Mouse (Mus musculus) midbrain, postnatal 0 days (tissue): Measurements from ENCODE around the gene Slc35f4. TPM values are rescaled to one million over a fixed set of nuclear protein-coding genes. Genes with fewer than 3 reads are reported as not detected.
"Not testable (repeated sequence)": the region's sequence is repeated elsewhere in the genome, so short reads cannot be mapped to it uniquely, and the experiment has no call there.

Experiments used
- ATAC-seq: fragments of 200-750 bp; cut with Nextera tagmentation; 2 replicates; pipeline ENCODE4 v1.8.0; 2017; ENCODE audit warnings: moderate number of reproducible peaks, mild to moderate bottlenecking, moderate TSS enrichment, moderate library complexity; ENCODE audit not compliant: low FRiP score
- DNase-seq: peaks from one replicate; pipeline ENCODE4 v3.0.0-alpha.2; 2015; ENCODE audit warnings: low spot score
- H3K27ac ChIP-seq: fragments of 300-500 bp; sonication (generic); 2 replicates; pipeline ENCODE4 v1.5.1; 2014; ENCODE audit warnings: low read depth, mild to moderate bottlenecking, low read length, mixed read lengths
- H3K27me3 ChIP-seq: fragments of 300-500 bp; sonication (generic); 2 replicates; pipeline ENCODE4 v1.6.1; 2014; ENCODE audit warnings: low read length, control low read depth, mixed read lengths; ENCODE audit not compliant: insufficient read depth
- H3K36me3 ChIP-seq: fragments of 300-500 bp; sonication (generic); 2 replicates; pipeline ENCODE4 v1.6.1; 2014; ENCODE audit warnings: low read length, control low read depth, mixed read lengths; ENCODE audit not compliant: insufficient read depth
- H3K4me1 ChIP-seq: fragments of 300-500 bp; sonication (generic); 2 replicates; pipeline ENCODE4 v1.6.1; 2014; ENCODE audit warnings: mild to moderate bottlenecking, control low read depth, antibody characterized with exemption, low read length, mixed read lengths; ENCODE audit not compliant: insufficient read depth
- H3K4me2 ChIP-seq: fragments of 300-500 bp; sonication (generic); 2 replicates; pipeline ENCODE4 v1.6.1; 2014; ENCODE audit warnings: low read depth, mild to moderate bottlenecking, low read length, mixed read lengths; ENCODE audit not compliant: poor library complexity, severe bottlenecking
- H3K4me3 ChIP-seq: fragments of 300-500 bp; sonication (generic); 2 replicates; pipeline ENCODE4 v1.5.1; 2014; ENCODE audit warnings: low read depth, mild to moderate bottlenecking, low read length, moderate library complexity
- H3K9ac ChIP-seq: fragments of 300-500 bp; sonication (generic); replicated peaks from 2 replicates; pipeline ENCODE4 v1.6.1; 2014; ENCODE audit warnings: mild to moderate bottlenecking, low read length, moderate library complexity, mixed read lengths; ENCODE audit not compliant: poor library complexity, severe bottlenecking
- H3K9me3 ChIP-seq: fragments of 300-500 bp; sonication (generic); 2 replicates; pipeline ENCODE4 v1.6.1; 2016; ENCODE audit warnings: low read length, control low read depth
- CTCF ChIP-seq: IDR thresholded peaks from 2 replicates; pipeline ENCODE4 v1.5.1; 2016; ENCODE audit warnings: antibody characterized with exemption, mild to moderate bottlenecking
- WGBS: fragments of 180-500 bp; shearing (Covaris S2); extraction: QIAGEN DNeasy Blood & Tissue Kit; methylation state at CpG from one replicate; pipeline ENCODE4 v1.1.7; 2014; 5-methylcytosine and 5-hydroxymethylcytosine counted together
- polyA plus RNA-seq: library from polyadenylated mRNA; unstranded; fragments of >200 nt; fragmentation: Nextera tagmentation; extraction: Ambion mirVana; gene quantifications from 2 replicates; pipeline ENCODE4 v1.2.1, GENCODE M21; 2015
- total RNA-seq: library from RNA; depleted of rRNA; stranded (reverse); fragments of >200 nt; gene quantifications from 2 replicates; pipeline ENCODE4 v1.2.3, GENCODE M21; 2014

Gene Slc35f4
- total and polyA plus RNA-seq, 2 experiments from 2014 or later = 25.6 to 26.1 TPM

DNA sequence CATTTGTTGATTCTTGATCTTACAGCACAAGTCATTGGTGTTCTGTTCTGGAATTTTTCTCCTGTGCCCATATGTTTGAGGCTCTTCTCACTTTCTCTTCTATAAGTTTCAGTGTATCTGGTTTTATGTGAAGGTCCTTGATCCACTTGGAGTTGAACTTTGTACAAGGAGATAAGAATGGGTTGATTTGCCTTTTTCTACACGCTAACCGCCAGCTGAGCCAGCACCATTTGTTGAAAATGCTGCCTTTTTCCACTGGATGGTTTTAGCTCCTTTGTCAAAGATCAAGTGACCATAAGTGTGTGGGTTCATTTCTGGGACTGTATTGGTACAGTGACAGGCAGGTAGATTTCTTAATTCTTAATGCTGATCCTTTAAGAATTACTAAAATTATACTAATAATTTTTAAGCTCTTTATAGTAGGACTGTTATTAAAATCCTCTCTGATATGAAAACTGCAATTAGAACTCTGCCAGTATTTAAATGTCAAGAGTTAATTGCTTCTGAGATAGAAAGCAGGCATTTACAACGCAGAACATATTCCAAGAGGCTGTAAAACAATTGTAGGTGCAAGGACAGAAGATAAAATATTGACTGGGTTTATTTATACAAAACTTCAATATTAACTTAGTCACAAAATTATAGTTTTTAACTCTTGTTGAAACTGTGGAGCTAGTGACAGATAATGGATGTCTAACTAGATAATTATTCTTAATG lies 235.7 kb downstream of the Slc35f4 start:
- TF ChIP-seq CTCF = no peak
- Histone ChIP-seq H3K9ac (no peak overlapping the region), H3K36me3 (no peaks in the 10 kb centered on the region), H3K27ac (no peak overlapping the region), H3K4me1 (no peaks in the 10 kb centered on the region; the same call in 1 of the 2 replicates), H3K4me2 (no peak overlapping the region), H3K9me3 (no peaks in the 10 kb centered on the region), H3K4me3 (no peak overlapping the region), H3K27me3 (no peaks in the 10 kb centered on the region)
- no peak for ATAC-seq
- 89% methylated on average over 3 of the region's 3 CpGs for WGBS
- no peak for DNase-seq

DNA sequence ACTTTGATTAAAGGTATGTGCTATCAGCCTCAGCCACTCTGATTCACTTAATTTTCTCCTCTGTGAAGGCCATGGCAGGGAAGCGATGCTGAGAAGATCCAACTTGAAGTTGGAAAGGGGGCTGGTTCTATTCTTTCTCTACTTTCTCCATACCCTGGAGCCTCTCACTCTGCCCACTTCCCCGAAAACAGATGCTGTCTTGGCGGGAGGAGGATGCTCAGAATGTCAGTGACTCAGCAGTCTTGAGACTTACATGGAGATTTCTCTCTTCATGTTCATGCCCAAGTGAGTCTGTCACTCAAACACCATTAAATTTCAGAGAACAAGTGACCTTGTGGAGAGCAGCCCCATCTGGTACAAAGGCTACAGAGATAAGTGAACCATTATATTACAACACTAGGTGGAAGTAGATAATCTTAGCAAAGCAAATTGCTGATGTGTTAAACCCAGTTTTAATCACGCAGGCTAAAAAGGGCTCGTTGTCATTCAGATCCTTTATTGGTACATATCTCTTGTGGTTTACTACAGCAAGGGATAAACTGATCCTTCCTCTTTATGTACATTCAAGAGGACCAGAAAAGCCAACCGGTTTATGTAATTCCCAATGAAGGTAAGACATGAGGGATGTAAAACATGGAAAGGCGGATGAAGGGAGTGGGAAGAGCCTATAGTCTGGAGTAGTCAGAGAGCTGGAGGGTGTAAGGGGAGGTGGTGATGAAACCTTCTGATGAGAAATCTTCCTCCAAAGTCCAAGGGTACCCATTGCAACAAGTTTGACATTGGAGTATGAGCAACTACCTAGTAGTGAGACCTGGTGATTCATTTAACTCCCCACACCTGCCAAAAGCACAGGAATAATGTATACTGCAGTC lies 241.8 kb downstream of the Slc35f4 start:
- Histone ChIP-seq H3K9me3 (no peaks in the 10 kb centered on the region), H3K4me3 (no peak overlapping the region), H3K9ac (no peak overlapping the region), H3K27ac (no peak overlapping the region), H3K27me3 (no peaks in the 10 kb centered on the region), H3K4me2 (no peak overlapping the region), H3K4me1 (no peaks in the 10 kb centered on the region), H3K36me3 (no peaks in the 10 kb centered on the region)
- TF ChIP-seq CTCF = no peak
- ATAC-seq (no peak), DNase-seq (no peak)
- WGBS = 81% methylated on average over 7 of the region's 7 CpGs

DNA sequence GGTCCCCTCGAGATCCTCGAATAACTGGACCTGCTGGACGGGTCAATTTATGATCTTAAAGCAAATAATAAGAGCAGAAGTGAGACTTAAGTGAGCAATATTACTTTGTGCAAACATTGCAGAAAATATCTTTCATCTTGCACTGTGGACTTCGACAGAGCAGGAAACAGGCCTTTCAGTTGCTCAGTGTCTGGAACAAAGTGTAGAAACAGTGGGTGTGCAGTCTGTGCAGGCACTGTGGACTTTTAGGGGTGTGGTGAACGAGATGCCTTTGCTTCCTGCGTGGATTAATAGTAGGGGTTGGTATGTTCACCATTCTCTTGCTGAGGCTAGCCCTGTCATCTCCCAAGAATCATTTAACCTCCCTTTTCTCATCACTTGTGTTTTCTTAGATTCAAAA lies 247.0 kb downstream of the Slc35f4 start:
- no peak for TF ChIP-seq CTCF
- 80% methylated on average over 6 of the region's 6 CpGs for WGBS
- no peak for DNase-seq

DNA sequence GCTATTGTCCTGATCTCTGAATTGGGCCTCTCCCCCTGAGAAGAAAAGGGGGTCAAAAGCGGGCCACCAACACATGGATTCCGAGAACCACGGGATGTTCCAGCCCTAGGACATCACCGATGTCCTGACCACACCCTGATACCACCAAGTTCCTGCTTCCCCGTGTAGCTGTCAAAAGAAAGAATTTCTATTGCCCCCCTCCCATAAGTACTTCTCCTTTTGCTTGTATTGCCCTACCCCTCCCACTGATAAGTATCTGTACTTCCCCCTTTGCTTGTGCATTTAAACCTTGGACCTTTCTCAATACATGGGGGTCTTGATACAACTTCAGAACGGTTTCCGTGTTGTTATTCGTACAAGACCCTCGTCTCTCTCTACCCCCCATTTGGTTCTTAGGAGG lies 247.4 kb downstream of the Slc35f4 start:
- WGBS = 89% methylated on average over 8 of the region's 9 CpGs
- H3K36me3 ChIP-seq, H3K27ac ChIP-seq, H3K9ac ChIP-seq, H3K9me3 ChIP-seq, H3K4me1 ChIP-seq, ATAC-seq, H3K4me2 ChIP-seq, H3K4me3 ChIP-seq, DNase-seq, H3K27me3 ChIP-seq: not testable (repeated sequence)

More for the DNA sequence above, 247.0 kb downstream of the Slc35f4 start:
- H3K4me3 ChIP-seq = no peak overlapping the region
- H3K27ac ChIP-seq = no peak overlapping the region
- H3K4me2 ChIP-seq = no peak overlapping the region
- H3K36me3 ChIP-seq = no peaks in the 10 kb centered on the region
- H3K9me3 ChIP-seq = no peaks in the 10 kb centered on the region
- no peak for ATAC-seq
- H3K27me3 ChIP-seq = no peaks in the 10 kb centered on the region
- H3K4me1 ChIP-seq = no peaks in the 10 kb centered on the region
- H3K9ac ChIP-seq = no peak overlapping the region

DNA sequence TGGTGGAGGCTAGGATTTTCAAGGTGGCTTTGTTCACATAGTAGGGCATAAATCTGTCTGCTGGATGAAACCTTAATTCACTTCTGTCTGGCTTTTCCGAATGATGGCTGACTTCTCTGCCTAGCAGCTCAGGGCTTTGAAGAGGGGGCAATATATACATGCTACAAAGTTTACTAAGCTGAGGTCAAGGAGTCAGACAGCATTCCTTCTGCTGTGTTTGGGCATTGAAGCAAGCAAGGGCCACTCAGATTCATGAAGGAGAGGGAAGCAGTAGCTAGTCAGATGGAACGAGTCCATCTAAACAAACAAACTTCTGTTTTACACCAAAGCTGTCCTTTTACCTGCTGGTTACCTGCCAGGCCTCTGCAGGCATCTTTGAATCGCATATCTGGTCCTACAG lies 248.2 kb downstream of the Slc35f4 start:
- no peak for TF ChIP-seq CTCF
- Histone ChIP-seq H3K27me3 (no peaks in the 10 kb centered on the region), H3K36me3 (no peaks in the 10 kb centered on the region), H3K9me3 (no peaks in the 10 kb centered on the region), H3K4me2 (no peak overlapping the region), H3K9ac (no peak overlapping the region), H3K27ac (no peak overlapping the region), H3K4me1 (no peaks in the 10 kb centered on the region), H3K4me3 (no peak overlapping the region)
- 85% methylated on average over 3 of the region's 3 CpGs for WGBS
- ATAC-seq = no peak
- DNase-seq = no peak

DNA sequence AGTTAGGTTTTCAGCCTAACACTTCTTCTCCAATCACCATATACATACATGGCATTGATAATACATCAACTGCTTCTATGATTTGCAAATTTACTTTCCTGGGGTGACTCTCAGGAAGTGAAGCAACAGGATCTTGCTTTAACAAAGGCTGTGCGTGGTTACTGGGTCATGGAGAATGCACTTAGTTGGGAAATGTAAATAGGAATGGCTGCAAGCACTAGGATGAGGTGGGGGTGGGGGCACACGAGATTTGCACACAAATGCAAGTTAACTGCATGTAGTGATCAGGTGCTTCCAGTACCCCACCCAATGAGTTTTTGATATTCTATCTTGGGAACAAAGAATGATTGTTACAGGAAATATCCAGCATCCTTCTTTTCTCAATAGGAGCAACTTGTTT lies 250.5 kb downstream of the Slc35f4 start:
- no peaks in the 10 kb centered on the region for H3K9me3 ChIP-seq
- no peak for TF ChIP-seq CTCF
- no peaks in the 10 kb centered on the region for H3K36me3 ChIP-seq
- no peaks in the 10 kb centered on the region for H3K4me1 ChIP-seq
- ATAC-seq = no peak
- H3K4me2 ChIP-seq = no peak overlapping the region
- H3K27ac ChIP-seq = no peak overlapping the region
- 36% methylated on average over 2 of the region's 2 CpGs for WGBS
- no peak overlapping the region for H3K9ac ChIP-seq
- H3K4me3 ChIP-seq = no peak overlapping the region
- H3K27me3 ChIP-seq = no peaks in the 10 kb centered on the region
- no peak for DNase-seq
